Mouse (Mus musculus): ENCODE data around the gene Krt71.

DNA sequence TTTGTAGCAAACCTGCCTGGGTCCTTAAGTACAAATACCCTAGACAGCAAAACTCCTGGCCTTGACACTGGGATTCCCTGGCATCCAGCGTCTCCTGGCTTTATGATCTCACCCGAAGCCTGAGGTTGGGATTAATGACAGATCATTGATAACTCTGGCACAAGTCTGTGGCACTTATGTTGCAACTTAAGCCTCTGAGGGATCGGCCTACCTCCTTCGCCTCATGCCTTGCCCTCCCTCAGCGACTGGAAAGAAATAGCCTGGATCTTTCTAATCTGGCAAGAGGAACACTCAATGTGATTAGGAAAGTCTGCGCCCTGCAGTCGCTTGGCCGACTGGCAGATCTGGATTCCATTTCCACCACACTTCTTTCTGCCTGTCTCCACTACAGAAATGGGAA, 43.0 kb downstream of the Krt71 start:
- TF ChIP-seq POLR2A (IDR thresholded peaks at IDR 0.05; ENCODE audit: insufficient read depth, low read depth, low read length) (no peak), EP300 (IDR thresholded peaks at IDR 0.05; ENCODE audit: insufficient read depth, low read depth, low read length) (no peak), CTCF (IDR thresholded peaks at IDR 0.05) (no peak)

All from heart, adult 2 months (tissue).